Mouse (Mus musculus): Measurements from ENCODE around the gene Rab12.
"Not testable (repeated sequence)": the region's sequence is repeated elsewhere in the genome, so short reads cannot be mapped to it uniquely, and the experiment has no call there.

Gene Rab12

DNA sequence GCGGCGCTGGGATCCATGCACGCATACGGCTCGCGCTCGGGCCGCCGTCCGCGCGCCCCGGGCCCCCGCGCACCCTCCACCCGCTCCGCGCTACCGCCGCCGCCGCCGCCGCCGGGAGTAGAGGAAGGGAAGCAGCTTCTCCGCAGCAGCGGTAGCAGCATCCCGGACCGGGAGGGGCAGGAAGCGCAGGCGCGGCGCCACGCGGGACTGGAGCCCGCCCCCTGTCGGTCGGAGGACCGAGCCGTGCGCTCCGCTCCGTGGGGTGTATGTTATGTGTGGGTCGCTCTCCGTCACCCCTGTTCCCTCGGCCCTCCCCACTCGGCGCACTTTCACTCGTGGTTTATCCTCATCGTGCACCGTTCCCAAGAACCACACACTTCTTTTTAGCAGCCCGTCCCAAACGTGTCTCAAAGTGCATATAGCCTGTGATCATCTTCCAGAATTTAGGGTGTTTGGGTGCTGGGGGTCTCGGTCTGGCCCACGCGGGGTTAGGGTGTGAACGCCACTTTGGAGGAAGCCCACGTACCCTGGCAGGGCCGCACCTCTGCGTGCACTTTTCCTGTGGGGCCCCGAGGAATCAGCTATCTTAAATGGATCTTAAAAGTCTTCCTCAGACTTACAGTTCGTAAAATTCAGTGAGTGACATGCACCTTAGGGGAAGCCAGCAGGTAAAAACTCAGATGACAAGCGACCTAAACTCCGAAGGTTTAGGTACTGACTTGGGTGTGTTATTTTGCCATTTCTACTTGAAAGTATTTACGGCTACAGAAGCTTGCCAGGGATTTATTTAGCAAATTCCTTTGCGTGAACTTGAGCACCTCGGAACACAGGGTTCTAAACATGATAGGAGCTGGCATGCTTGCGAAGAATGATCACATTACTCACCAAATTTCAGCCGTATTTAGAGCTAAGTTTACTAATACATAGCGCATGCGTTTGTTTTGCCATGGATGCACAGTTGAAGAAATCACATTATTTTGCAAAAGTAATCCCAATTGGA lies at the start of gene Rab12:
Gene Rab12, minus strand, starts transcription at position 176 of the 1,000 bp plus-strand sequence.
- DNase-seq (ENCODE audit: low read depth, low spot score) = peak; percentile 64

- DNase-seq (ENCODE audit: low read depth, low spot score) = no peak
Observed at GRCm38 (mm10) chr17:66564213-66564612, 44.7 kb upstream of the Rab12 start.

DNA sequence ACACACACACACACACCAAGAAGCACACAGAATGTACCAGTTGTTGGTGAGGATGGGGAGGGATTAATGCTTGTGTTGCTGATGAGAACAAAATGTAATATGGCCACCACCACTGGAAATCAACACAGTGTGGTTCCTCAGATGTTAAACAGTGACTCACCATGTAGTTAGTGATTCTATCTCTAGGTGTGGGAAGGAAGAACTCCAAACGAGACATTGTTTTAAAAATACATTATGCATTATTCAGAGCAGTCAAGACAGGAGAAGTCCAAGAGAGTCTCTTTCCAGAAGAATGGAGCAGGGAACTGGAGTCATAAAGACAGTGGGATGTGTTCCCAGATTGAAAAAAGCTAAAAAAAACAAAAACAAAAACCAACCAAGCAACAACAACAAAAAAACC lies 44.0 kb upstream of the Rab12 start:
- no peak for DNase-seq (ENCODE audit: low read depth, low spot score)

- DNase-seq (ENCODE audit: low read depth, low spot score) = no peak
Observed at GRCm38 (mm10) chr17:66561380-66561779, 41.9 kb upstream of the Rab12 start.

- DNase-seq (ENCODE audit: low read depth, low spot score) = no peak
Observed at GRCm38 (mm10) chr17:66558404-66559317, 39.1 kb upstream of the Rab12 start.

DNA sequence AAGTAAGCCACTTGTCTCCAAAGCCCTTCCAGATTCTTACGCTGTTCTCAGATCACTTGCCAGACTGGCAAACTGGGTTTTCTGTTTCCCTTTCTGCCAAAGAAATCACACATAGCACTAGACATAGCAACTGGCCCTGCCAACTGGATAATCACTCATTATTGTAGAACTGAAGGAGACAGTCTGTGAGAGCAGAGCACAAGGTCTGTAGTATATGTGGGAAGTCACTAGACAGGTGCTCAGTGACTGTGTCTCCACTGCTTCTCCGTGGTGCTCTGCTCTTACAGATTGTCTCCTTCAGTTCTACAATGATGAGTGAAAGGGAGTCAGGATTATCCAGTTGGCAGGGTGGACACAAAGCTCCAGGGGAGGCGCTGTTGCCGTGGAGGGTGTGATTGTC lies 33.2 kb upstream of the Rab12 start:
- DNase-seq (ENCODE audit: low read depth, low spot score) = no peak

DNA sequence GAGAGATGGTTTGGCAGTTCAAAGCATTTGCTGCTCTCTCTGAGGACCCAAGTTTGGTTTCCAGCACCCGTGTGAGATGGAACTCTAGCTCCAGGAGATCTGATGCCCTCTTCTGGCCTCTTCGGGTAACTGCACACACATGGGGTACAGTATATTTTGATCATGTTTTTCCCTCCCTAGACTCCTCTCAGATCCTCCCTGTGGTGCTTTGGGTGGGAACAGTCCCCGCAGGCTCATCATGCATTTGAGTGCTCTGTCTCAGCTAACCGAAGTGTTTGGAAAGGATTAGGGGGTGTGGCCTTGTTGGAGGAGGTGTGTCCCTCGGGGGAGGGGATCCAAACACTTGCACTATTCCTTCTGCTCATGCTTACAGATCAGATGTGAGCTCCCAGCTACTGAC lies 31.0 kb upstream of the Rab12 start:
- DNase-seq (ENCODE audit: low read depth, low spot score) = no peak

GRCm38 (mm10) chr17:66532285-66532684 lies 12.8 kb upstream of the Rab12 start:
- DNase-seq (ENCODE audit: low read depth, low spot score) = no peak

- DNase-seq (ENCODE audit: low read depth, low spot score) = no peak
Observed at GRCm38 (mm10) chr17:66523396-66523795, 3.9 kb upstream of the Rab12 start.

GRCm38 (mm10) chr17:66522631-66523030 lies 3.1 kb upstream of the Rab12 start:
- DNase-seq (ENCODE audit: low read depth, low spot score) = not testable (repeated sequence)

- no peak for DNase-seq (ENCODE audit: low read depth, low spot score)
Observed at GRCm38 (mm10) chr17:66518877-66519553, 514 bp downstream of the Rab12 start.

DNA sequence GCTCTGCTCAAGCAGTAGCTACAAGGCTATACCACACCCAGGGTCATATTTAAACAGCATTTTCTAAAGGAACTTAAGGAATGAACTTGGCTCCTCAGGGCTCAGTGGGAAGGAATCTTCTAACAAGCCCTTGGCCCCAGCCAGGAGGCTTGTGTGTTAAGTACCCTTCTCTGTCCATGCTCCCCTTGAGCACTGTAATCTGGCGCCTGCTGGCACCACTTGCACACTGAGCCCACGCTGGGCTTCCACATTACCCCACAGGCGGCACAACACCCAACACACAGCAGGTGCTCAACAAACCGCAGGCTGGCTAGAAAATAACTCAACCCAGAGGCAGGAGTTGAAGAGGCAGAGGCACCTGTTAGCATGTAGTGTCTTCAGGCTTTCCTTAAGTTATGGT lies 2.6 kb downstream of the Rab12 start:
- no peak for DNase-seq (ENCODE audit: low read depth, low spot score)

DNA sequence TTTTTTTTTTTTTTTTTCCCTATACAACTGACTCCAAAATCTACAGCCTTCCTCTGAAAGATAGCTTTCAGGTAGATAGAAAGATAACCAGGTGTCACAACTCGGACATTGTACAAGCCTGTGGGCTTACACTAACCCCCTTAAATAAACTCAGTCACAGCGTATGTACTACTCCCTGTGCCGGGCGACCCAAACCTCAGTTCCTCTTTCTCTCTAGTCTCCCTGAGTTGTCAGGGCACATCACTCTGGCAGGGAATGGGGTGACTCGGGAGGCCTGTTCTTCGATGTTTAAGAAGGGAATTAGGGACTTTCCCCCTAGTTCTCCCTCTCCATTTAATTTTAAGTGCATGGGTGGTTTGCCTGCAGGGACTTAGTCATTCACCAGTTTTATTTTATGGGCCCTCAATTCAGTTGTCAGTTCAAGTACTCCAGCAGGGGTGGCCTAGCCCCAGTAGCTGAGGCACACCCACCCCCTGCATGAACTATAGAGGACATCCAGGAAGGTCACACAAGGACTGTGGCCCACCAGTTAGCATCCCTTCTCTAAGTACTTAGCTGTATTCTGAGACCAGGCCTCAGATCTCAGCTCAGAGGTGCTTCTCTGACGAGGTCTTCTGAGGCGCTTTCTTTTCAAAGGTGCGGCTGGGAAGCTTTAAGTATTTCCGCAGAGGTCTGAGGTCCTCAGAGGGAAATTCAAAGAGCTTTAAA lies 5.1 kb downstream of the Rab12 start:
- no peak for DNase-seq (ENCODE audit: low read depth, low spot score)

- no peak for DNase-seq (ENCODE audit: low read depth, low spot score)
Observed at GRCm38 (mm10) chr17:66512202-66512956, 7.2 kb downstream of the Rab12 start.

- no peak for DNase-seq (ENCODE audit: low read depth, low spot score)
Observed at GRCm38 (mm10) chr17:66510221-66510683, 9.3 kb downstream of the Rab12 start.

GRCm38 (mm10) chr17:66507049-66507954 lies 12.2 kb downstream of the Rab12 start:
- no peak for DNase-seq (ENCODE audit: low read depth, low spot score)

DNA sequence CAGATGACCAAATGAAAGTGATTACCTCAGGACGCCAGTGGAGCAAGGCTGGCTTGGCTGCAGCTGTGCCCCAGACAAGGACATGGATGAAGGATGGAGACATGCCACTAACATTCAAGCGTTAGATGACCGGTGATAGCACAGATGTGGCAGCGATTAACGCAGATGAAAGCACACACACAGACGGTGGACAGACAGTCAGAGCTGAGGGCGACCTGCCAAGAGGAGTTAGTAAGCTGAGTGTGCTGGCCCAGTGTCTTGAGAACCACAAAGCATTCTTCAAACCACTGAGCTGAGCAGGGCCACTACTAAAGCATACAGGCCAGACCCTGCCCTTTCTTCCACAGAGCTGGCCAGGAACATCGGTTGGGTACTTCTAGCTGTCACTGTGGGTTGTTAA lies 14.6 kb downstream of the Rab12 start:
- DNase-seq (ENCODE audit: low read depth, low spot score) = no peak

DNA sequence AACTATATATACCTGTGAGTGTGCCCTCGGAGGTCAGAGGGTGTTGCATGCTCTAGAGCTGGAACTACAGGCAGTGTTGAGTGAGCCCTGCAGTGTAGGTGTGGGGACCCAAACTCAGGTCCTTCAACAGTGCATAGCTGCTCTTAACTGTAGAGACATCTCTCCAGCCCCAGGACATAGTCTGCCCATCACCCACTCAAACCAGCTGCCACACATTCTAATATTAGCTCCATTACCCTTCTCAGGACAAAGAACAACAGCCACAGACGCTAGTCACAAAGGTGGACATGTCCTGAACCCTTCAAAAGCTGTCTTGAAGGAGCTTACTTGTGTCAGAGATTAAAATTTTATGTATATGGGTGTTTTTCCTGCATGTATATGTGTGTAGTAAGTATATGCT lies 15.3 kb downstream of the Rab12 start:
- DNase-seq (ENCODE audit: low read depth, low spot score) = no peak

DNA sequence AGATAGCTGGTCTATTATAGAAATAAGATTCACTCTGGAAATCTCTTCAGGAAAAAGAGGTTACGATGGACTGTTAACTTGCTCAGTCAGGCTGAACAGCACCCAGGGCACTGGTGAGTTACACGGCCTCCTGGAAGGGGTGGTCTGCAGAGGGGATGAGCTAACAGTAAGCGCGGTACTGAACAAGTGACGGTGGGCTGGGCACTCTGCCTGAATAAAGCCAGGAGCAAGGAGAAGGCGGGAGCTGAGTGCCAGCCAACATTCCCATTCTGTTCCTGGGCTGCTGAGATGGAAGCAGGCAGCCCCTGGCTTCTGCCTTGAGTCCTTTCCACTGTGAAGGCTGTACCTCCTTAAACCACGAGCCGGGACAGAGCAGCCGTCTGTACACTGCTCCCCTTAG lies 16.1 kb downstream of the Rab12 start:
- no peak for DNase-seq (ENCODE audit: low read depth, low spot score)
